Mouse (Mus musculus): ENCODE measurements around the gene Gm9508. TPM values are rescaled to one million over a fixed set of nuclear protein-coding genes. Genes with fewer than 3 reads are reported as not detected.
"Not testable (repeated sequence)": the region's sequence is repeated elsewhere in the genome, so short reads cannot be mapped to it uniquely, and the experiment has no call there.

Gm9508 gene
- total RNA-seq (2021), result not detected
- long read RNA-seq, experiment 1, result 0 reads
- long read RNA-seq, experiment 2, result 0 reads

GRCm38 (mm10) chr10:77697133-77697532, at the start of gene Gm9508:
Gene Gm9508 (minus strand): TSS chr10:77697233.
- no peak for TF ChIP-seq CTCF (IDR thresholded peaks at IDR 0.05)
- intact Hi-C loops (cut with DNase I), result no loop called here

GRCm38 (mm10) chr10:77741924-77742688, 45.1 kb upstream of the Gm9508 start, which contains the start of gene Gm18596:
Gene Gm18596 (minus strand): TSS chr10:77742638.
- H3K27ac ChIP-seq; DNase-seq (ENCODE audit: extremely low spot score in 1 of 2, low spot score in 2 of 2); intact Hi-C loops (cut with DNase I); H3K4me3 ChIP-seq: not testable (repeated sequence)

More at GRCm38 (mm10) chr10:77697133-77697532, at the start of gene Gm9508:
- no peak for DNase-seq (ENCODE audit: extremely low spot score in 1 of 2, low spot score in 2 of 2)
- no peak within 1 kb of the TSS for H3K27ac ChIP-seq
- no peak within 1 kb of the TSS for H3K4me3 ChIP-seq

- TF ChIP-seq CTCF (IDR thresholded peaks at IDR 0.05), result no peak
- DNase-seq (ENCODE audit: extremely low spot score in 1 of 2, low spot score in 2 of 2), result no peak
- Histone ChIP-seq H3K4me3 (no peak overlapping the region), H3K27ac (no peak overlapping the region)
- intact Hi-C loops (cut with DNase I), result no loop called here
Observed at GRCm38 (mm10) chr10:77738929-77739328, 41.9 kb upstream of the Gm9508 start.

GRCm38 (mm10) chr10:77735928-77736327, 38.9 kb upstream of the Gm9508 start:
- intact Hi-C loops (cut with DNase I), result no loop called here
- H3K27ac ChIP-seq, result no peak overlapping the region
- no peak overlapping the region for H3K4me3 ChIP-seq
- DNase-seq (ENCODE audit: extremely low spot score in 1 of 2, low spot score in 2 of 2), result no peak
- TF ChIP-seq CTCF (IDR thresholded peaks at IDR 0.05), result no peak

- no peak for DNase-seq (ENCODE audit: extremely low spot score in 1 of 2, low spot score in 2 of 2)
- H3K27ac ChIP-seq, result no peak overlapping the region
- TF ChIP-seq CTCF (IDR thresholded peaks at IDR 0.05), result peak; percentile 30
- intact Hi-C loops (cut with DNase I), result no loop called here
- H3K4me3 ChIP-seq, result no peak overlapping the region
Observed at GRCm38 (mm10) chr10:77729241-77729640, 32.2 kb upstream of the Gm9508 start.

GRCm38 (mm10) chr10:77728280-77728679, 31.2 kb upstream of the Gm9508 start:
- TF ChIP-seq CTCF (IDR thresholded peaks at IDR 0.05), result peak; percentile 27
- DNase-seq (ENCODE audit: extremely low spot score in 1 of 2, low spot score in 2 of 2), result no peak
- intact Hi-C loops (cut with DNase I), result no loop called here
- no peak overlapping the region for H3K27ac ChIP-seq
- no peak overlapping the region for H3K4me3 ChIP-seq

GRCm38 (mm10) chr10:77726186-77726585, 29.2 kb upstream of the Gm9508 start, which contains the start of gene Gm10100:
Gene Gm10100 (plus strand): TSS chr10:77726486.
- TF ChIP-seq CTCF (IDR thresholded peaks at IDR 0.05), result no peak
- H3K4me3 ChIP-seq, result no peak within 1 kb of the TSS
- DNase-seq (ENCODE audit: extremely low spot score in 1 of 2, low spot score in 2 of 2), result no peak

GRCm38 (mm10) chr10:77724855-77725254, 27.8 kb upstream of the Gm9508 start:
- Histone ChIP-seq H3K4me3 (no peak overlapping the region), H3K27ac (no peak overlapping the region)
- intact Hi-C loops (cut with DNase I), result loop anchor here (5.0 kb wide), 1 partner anchor 152 kb away; no protein-coding TSS in a partner anchor
- TF ChIP-seq CTCF (IDR thresholded peaks at IDR 0.05), result no peak; the same call in 1 of the 2 replicates
- no peak for DNase-seq (ENCODE audit: extremely low spot score in 1 of 2, low spot score in 2 of 2)

More at GRCm38 (mm10) chr10:77726186-77726585, 29.2 kb upstream of the Gm9508 start, which contains the start of gene Gm10100:
- no peak within 1 kb of the TSS for H3K27ac ChIP-seq
- intact Hi-C loops (cut with DNase I), result no loop called here

- H3K27ac ChIP-seq, H3K4me3 ChIP-seq: not testable (repeated sequence)
- intact Hi-C loops (cut with DNase I), result loop anchor here (5.0 kb wide), 1 partner anchor 157 kb away; no protein-coding TSS in a partner anchor
Observed at GRCm38 (mm10) chr10:77720299-77720698, 23.3 kb upstream of the Gm9508 start, which contains the start of gene Krtap12-1. Gene Krtap12-1 (plus strand): TSS chr10:77720599.

GRCm38 (mm10) chr10:77715507-77715906, 18.5 kb upstream of the Gm9508 start, which contains the start of gene Gm10142:
Gene Gm10142 (plus strand): TSS chr10:77715807.
- no peak for DNase-seq (ENCODE audit: extremely low spot score in 1 of 2, low spot score in 2 of 2)
- intact Hi-C loops (cut with DNase I), result no loop called here
- Histone ChIP-seq H3K27ac (no peak within 1 kb of the TSS), H3K4me3 (no peak within 1 kb of the TSS)
- TF ChIP-seq CTCF (IDR thresholded peaks at IDR 0.05), result no peak

More at GRCm38 (mm10) chr10:77720299-77720698, 23.3 kb upstream of the Gm9508 start, which contains the start of gene Krtap12-1:
- DNase-seq (ENCODE audit: extremely low spot score in 1 of 2, low spot score in 2 of 2), result not testable (repeated sequence)

- Histone ChIP-seq H3K27ac (no peak overlapping the region), H3K4me3 (no peak overlapping the region)
- DNase-seq (ENCODE audit: extremely low spot score in 1 of 2, low spot score in 2 of 2), result no peak
- intact Hi-C loops (cut with DNase I), result no loop called here
- no peak for TF ChIP-seq CTCF (IDR thresholded peaks at IDR 0.05)
Observed at GRCm38 (mm10) chr10:77713734-77714133, 16.7 kb upstream of the Gm9508 start.

- H3K4me3 ChIP-seq; intact Hi-C loops (cut with DNase I); DNase-seq (ENCODE audit: extremely low spot score in 1 of 2, low spot score in 2 of 2); H3K27ac ChIP-seq: not testable (repeated sequence)
Observed at GRCm38 (mm10) chr10:77711157-77711556, 14.1 kb upstream of the Gm9508 start, which contains the start of gene Gm10024. Gene Gm10024 (plus strand): TSS chr10:77711457.
